Mouse (Mus musculus) neural tube, embryonic 12.5 days (tissue): ENCODE measurements around the gene Wtip. TPM values are rescaled to one million over a fixed set of nuclear protein-coding genes. Genes with fewer than 3 reads are reported as not detected.
A peak's percentile ranks its signal among the peaks of the same experiment; 100 is the strongest.
"Not testable (repeated sequence)": the region's sequence is repeated elsewhere in the genome, so short reads cannot be mapped to it uniquely, and the experiment has no call there.

Experiments used
- ATAC-seq: fragments of 200-750 bp; cut with Nextera tagmentation; 2 replicates; pipeline ENCODE4 v1.8.0; 2017; ENCODE audit warnings: low read depth, mild to moderate bottlenecking, moderate TSS enrichment, moderate library complexity; ENCODE audit not compliant: low FRiP score
- H3K27ac ChIP-seq: fragments of 300-500 bp; sonication (generic); 2 replicates; pipeline ENCODE4 v1.5.1; 2016
- H3K27me3 ChIP-seq: fragments of 300-500 bp; sonication (generic); replicated peaks from 2 replicates; pipeline ENCODE4 v1.6.1; 2016; ENCODE audit warnings: mild to moderate bottlenecking
- H3K36me3 ChIP-seq: fragments of 300-500 bp; sonication (generic); 2 replicates; pipeline ENCODE4 v1.6.1; 2016; ENCODE audit warnings: mild to moderate bottlenecking
- H3K4me1 ChIP-seq: fragments of 300-500 bp; sonication (generic); 2 replicates; pipeline ENCODE4 v1.6.1; 2016
- H3K4me2 ChIP-seq: fragments of 300-500 bp; sonication (generic); replicated peaks from 2 replicates; pipeline ENCODE4 v1.6.1; 2016; ENCODE audit warnings: mild to moderate bottlenecking
- H3K4me3 ChIP-seq: fragments of 300-500 bp; sonication (generic); 2 replicates; pipeline ENCODE4 v1.5.1; 2016
- H3K9ac ChIP-seq: fragments of 300-500 bp; sonication (generic); 2 replicates; pipeline ENCODE4 v1.6.1; 2016; ENCODE audit warnings: mild to moderate bottlenecking
- H3K9me3 ChIP-seq: fragments of 300-500 bp; sonication (generic); 2 replicates; pipeline ENCODE4 v1.6.1; 2016; ENCODE audit warnings: mild to moderate bottlenecking
- WGBS: fragments of 180-500 bp; shearing (Covaris S2); methylation state at CpG from one replicate; pipeline ENCODE4 v1.1.7; 2016; 5-methylcytosine and 5-hydroxymethylcytosine counted together
- polyA plus RNA-seq: library from polyadenylated mRNA; unstranded; fragments of >200 nt; fragmentation: Nextera tagmentation; extraction: Ambion mirVana; gene quantifications from 2 replicates; pipeline ENCODE4 v1.2.1, GENCODE M21; 2016

Gene Wtip
- polyA plus RNA-seq, 1 experiment from 2014 or later, result 6.4 TPM

DNA sequence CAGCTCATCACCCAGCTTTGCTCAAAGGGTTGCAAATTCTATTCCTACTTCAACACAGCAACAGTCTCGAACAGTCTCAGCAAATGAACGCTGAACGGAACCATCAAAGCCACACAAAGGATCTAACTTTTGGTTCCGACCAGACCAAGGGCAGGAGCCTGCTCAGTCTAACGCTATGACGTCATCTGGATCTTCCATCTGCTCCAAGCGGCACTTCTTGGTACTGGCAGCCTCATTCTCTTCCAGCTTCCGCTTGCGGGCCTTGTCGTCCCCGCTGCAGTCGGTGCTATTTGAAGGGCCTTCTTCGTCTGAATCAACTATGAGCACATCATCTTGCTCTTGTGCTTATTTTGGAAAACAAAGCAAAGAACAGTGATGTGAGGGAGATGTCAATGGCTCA, 8.1 kb upstream of the Wtip start:
- no peaks in the 10 kb centered on the region for H3K4me1 ChIP-seq
- H3K36me3 ChIP-seq, result peaks cover 59% of the 10 kb centered on the region
- ATAC-seq, result no peak

DNA sequence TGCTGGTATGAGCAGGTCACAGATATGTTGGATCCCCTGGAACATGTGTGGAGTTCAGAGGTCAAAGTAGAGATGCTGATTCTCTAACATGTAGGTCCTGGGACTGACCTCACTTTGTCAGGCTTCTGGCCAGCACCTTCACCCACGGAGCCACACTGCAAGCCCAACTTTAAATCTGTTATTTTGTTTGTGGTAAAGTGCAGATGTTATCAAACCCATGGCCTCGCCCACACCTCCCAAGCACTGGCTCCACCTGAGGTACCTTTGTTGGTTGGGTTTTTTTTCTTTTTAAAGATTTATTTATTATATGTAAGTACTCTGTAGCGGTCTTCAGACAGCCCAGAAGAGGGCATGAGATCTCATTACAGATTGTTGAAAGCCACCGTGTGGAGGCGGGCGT, 6.4 kb upstream of the Wtip start:
- no peaks in the 10 kb centered on the region for H3K27me3 ChIP-seq
- H3K27ac ChIP-seq, result no peak overlapping the region
- H3K4me3 ChIP-seq, result no peak overlapping the region
- WGBS, result 92% methylated on average over 6 of the region's 6 CpGs
- H3K36me3 ChIP-seq, result peaks cover 44% of the 10 kb centered on the region
- ATAC-seq, result no peak
- H3K9me3 ChIP-seq, result no peaks in the 10 kb centered on the region
- no peak overlapping the region for H3K4me2 ChIP-seq
- no peak overlapping the region for H3K9ac ChIP-seq
- no peaks in the 10 kb centered on the region for H3K4me1 ChIP-seq

More for the DNA sequence above, 8.1 kb upstream of the Wtip start:
- Histone ChIP-seq H3K27ac (no peak overlapping the region), H3K4me3 (no peak overlapping the region), H3K4me2 (no peak overlapping the region), H3K27me3 (no peaks in the 10 kb centered on the region), H3K9ac (no peak overlapping the region), H3K9me3 (no peaks in the 10 kb centered on the region)
- WGBS, result 98% methylated on average over 13 of the region's 13 CpGs

DNA sequence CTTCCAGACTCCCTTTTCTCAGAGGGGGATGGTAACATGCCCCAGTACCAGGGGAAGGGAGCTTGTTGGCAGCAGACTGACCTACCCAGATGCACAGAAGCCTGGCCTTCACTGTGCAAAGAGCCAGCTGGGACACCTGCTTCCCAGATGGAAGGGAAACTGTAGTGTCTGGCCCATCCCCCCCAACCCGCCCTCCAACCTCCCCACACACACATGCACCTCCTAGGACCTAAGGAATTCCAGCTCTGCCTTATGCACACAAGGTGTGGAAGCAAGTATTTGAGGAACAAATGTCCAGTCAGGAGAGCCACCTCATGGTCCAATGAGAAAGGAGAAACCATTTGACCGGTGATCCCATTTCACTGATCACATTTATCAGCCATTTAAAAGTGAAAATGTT, 1.3 kb upstream of the Wtip start:
- H3K4me3 ChIP-seq, result no peak overlapping the region
- no peaks in the 10 kb centered on the region for H3K27me3 ChIP-seq
- no peak overlapping the region for H3K27ac ChIP-seq
- no peak overlapping the region for H3K9ac ChIP-seq
- H3K9me3 ChIP-seq, result no peaks in the 10 kb centered on the region
- 75% methylated on average over 2 of the region's 2 CpGs for WGBS
- H3K4me2 ChIP-seq, result no peak overlapping the region
- no peak for ATAC-seq
- H3K36me3 ChIP-seq, result no peaks in the 10 kb centered on the region
- H3K4me1 ChIP-seq, result peaks cover 9% of the 10 kb centered on the region

DNA sequence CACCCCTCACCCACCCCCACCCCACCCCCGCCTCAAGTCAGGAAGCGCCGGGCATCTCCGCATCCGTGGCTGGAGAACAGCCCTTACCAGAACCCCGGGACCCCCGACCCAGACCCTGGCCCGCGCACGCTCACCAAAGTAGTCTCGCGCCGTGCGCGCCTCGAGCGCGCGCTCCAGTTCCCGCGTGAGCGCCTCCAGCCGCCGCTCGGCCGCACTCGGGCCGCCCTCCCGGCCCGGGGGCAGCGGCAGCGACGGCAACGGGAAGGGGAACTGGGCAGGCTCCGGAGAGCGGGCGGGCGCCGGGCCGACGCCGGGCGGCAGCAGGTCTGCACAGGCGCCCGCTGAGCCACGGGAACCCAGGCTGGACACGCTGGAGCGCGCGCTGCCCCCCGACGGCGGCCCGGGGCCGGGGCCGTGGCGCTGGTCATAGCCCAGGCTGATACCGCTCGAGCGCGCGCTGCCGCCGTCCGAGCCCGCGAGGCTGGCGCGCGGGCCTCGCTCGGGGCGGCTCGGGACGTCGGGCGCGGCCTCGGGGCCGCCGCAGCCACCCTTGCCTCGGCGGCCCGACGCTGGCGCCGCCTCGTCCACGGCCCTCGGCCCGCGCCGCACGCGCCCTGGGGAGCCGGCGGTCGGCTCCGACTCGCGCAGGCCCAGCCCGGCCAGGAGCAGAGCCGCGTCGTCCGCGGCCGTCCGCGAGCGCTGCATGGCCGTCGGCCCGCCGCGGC, 551 bp downstream of the Wtip start:
- no peaks in the 10 kb centered on the region for H3K36me3 ChIP-seq
- no peak overlapping the region; the same call in 1 of the 2 replicates for H3K27ac ChIP-seq
- peak; percentile 77 for ATAC-seq
- H3K9ac ChIP-seq, result peak overlapping the region; percentile 90
- peak overlapping the region; percentile 72 for H3K4me2 ChIP-seq
- H3K4me3 ChIP-seq, result peak overlapping the region; percentile 81
- under 1% methylated on average over 105 of the region's 116 CpGs for WGBS
- H3K4me1 ChIP-seq, result peaks cover 9% of the 10 kb centered on the region
- no peaks in the 10 kb centered on the region for H3K27me3 ChIP-seq
- no peaks in the 10 kb centered on the region for H3K9me3 ChIP-seq

DNA sequence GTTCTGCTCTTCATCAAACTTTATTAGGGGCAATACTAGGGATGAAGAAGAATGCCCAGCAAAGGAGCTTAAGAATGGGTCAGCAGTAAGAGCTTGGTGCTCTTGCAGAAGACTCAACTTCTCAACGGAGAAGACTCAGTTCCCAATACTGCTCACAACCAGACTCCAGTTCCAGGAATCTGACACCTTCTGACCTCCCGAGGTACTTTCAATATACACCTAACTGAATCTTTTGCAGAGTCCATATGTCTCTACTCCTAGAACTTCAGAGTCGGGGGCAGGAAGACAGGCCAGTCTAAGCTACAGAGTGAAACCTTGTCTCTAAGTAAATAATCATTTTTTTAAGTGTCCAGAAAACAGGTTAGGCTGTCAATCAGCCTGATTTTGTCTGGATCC, 1.1 kb downstream of the Wtip start:
- H3K4me2 ChIP-seq, result peak overlapping the region; percentile 72
- peaks cover 4% of the 10 kb centered on the region; the same call in 1 of the 2 replicates for H3K36me3 ChIP-seq
- H3K27ac ChIP-seq, result no peak overlapping the region
- peaks cover 9% of the 10 kb centered on the region for H3K4me1 ChIP-seq
- peak; percentile 12; the same call in 1 of the 2 replicates for ATAC-seq
- no peaks in the 10 kb centered on the region for H3K9me3 ChIP-seq
- no peaks in the 10 kb centered on the region for H3K27me3 ChIP-seq
- 16% methylated on average over 3 of the region's 3 CpGs for WGBS
- H3K4me3 ChIP-seq, result peak overlapping the region; percentile 81
- H3K9ac ChIP-seq, result peak overlapping the region; percentile 90

DNA sequence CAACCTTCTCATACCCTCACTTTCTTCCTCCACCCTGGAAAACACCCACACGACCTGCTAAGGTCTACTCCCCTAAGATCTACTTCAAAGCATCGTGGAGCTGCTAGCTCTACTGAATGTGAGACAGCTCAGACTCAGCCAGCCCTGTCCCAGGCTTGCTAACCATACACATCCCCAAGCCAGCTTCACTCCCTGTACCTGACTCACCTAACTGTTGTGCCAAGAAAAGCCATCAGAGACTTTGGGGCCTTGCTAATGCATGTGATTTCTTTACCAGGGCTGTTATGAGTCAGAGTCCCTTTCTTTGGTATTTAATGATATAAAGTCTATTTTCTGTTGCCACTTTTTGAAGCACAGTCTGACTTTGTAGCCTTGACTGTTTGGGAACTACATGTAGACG, 1.9 kb downstream of the Wtip start:
- H3K9me3 ChIP-seq, result no peaks in the 10 kb centered on the region
- no peaks in the 10 kb centered on the region for H3K27me3 ChIP-seq
- peaks cover 5% of the 10 kb centered on the region; the same call in 1 of the 2 replicates for H3K36me3 ChIP-seq
- H3K27ac ChIP-seq, result no peak overlapping the region
- ATAC-seq, result no peak
- WGBS, result 81% methylated on average over 3 of the region's 3 CpGs
- H3K4me2 ChIP-seq, result peak overlapping the region; percentile 72
- no peak overlapping the region for H3K4me3 ChIP-seq
- no peak overlapping the region for H3K9ac ChIP-seq
- peaks cover 9% of the 10 kb centered on the region for H3K4me1 ChIP-seq

DNA sequence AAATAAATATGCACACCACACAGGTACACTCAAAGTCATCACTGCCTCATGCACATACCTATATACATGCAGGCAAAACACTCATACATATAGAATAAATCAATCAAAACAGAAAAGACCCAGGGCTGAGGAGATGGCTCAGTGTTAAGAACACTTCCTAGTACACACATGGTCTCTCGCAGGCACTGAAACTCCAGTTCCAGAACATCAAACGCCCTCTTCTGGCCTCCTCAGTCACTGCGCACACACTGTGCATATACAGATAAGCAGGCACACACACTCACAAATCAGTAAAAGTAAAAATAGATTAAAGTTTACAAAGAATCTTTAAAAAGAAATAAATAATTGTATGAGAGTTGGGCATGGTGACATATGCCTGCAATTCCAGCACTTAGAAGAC, 6.8 kb downstream of the Wtip start:
- no peak overlapping the region for H3K4me3 ChIP-seq
- no peak overlapping the region for H3K4me2 ChIP-seq
- no peak overlapping the region for H3K27ac ChIP-seq
- ATAC-seq, result no peak
- H3K9ac ChIP-seq, result no peak overlapping the region
- H3K27me3 ChIP-seq, result no peaks in the 10 kb centered on the region
- H3K9me3 ChIP-seq, result no peaks in the 10 kb centered on the region
- H3K4me1 ChIP-seq, result peaks cover 4% of the 10 kb centered on the region; the same call in 1 of the 2 replicates
- 88% methylated on average over 3 of the region's 3 CpGs for WGBS
- peaks cover 9% of the 10 kb centered on the region; the same call in 1 of the 2 replicates for H3K36me3 ChIP-seq

DNA sequence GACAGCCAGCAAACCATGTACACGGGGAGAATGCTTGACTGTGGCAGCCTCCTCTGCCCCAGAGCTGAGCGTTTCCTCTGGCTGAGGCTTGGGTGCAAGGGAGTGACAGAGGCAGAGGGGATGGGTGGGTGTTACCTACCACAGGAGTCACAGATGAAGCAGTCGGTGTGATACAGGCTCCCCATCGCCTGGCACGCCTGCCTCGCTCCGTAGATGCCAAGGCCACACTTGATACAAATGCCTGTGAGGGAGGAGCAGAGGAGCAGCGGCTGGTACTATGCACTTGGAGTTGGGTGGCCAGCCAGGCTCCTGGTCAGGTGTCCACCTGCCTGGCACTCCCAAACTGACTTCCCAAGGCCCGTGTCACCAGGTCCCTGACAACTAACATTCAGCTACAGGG, 7.7 kb downstream of the Wtip start:
- no peak for ATAC-seq
- H3K4me2 ChIP-seq, result no peak overlapping the region
- WGBS, result 95% methylated on average over 9 of the region's 9 CpGs
- no peaks in the 10 kb centered on the region for H3K9me3 ChIP-seq
- no peak overlapping the region for H3K4me3 ChIP-seq
- H3K27me3 ChIP-seq, result no peaks in the 10 kb centered on the region
- no peaks in the 10 kb centered on the region for H3K4me1 ChIP-seq
- H3K9ac ChIP-seq, result no peak overlapping the region
- H3K27ac ChIP-seq, result no peak overlapping the region
- H3K36me3 ChIP-seq, result peaks cover 9% of the 10 kb centered on the region; the same call in 1 of the 2 replicates

DNA sequence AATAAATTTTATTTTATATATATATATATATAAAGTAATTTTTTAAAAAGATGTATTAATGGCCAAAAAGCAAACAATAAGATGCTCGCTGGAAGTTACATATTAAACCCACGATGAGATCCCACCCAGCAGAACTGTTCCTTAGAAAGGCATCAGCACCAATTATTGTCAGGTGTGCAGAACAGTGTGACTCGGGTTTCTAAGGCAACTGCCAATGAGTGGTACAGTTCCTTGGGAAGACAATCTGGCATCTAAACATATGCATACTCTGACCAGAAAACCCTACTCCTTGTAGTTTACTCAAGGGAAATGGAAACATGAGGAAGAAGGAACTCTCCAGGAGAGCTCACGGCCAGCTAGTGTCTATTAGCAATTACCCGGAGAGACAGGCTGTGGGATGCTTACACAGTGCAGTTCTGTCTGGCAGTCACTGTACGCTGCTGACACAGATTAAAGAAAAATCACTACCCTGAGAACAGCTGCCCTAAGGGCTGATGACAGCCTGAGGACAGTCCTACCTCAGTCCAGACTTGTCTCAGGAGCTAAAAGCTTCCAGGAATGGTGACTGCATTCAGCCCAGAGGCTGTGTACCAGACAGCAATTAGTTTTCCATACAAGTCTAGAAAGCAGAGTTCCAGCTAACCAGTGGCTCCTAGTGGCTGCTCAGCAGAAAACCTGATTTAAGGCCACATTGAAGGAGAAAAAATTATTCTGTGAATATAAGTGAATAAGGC, 9.9 kb downstream of the Wtip start:
- ATAC-seq, result 0 out of 2 replicates have a peak, but pooled peaks have one; percentile 10
- Histone ChIP-seq H3K4me1 (no peaks in the 10 kb centered on the region), H3K9ac (no peak overlapping the region), H3K4me2 (no peak overlapping the region), H3K27ac (no peak overlapping the region), H3K9me3 (no peaks in the 10 kb centered on the region), H3K36me3 (peaks cover 12% of the 10 kb centered on the region; the same call in 1 of the 2 replicates), H3K27me3 (no peaks in the 10 kb centered on the region), H3K4me3 (no peak overlapping the region)
- 92% methylated on average over 6 of the region's 6 CpGs for WGBS

DNA sequence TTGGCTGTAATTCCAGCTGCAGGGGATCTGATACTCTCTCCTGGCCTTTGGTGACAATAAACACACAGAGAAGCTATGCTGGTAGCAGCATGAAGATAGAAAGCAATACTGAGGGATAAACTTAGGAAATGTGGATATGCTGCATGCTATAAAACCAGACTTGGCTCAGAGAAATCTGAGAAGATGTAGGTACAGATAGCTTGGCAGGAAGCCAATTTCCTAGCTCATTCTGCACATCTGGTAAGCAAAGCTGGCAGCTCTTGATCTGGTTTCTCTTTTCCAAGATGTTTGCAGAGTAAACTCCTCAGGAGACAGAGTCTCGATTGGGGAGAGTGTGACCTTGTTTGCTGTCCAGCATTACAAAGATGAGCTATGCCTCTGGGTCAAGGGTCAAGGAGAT, 12.4 kb downstream of the Wtip start:
- H3K4me1 ChIP-seq, H3K27ac ChIP-seq, H3K27me3 ChIP-seq, H3K9ac ChIP-seq, H3K9me3 ChIP-seq, H3K4me3 ChIP-seq, ATAC-seq, H3K4me2 ChIP-seq: not testable (repeated sequence)
- 62% methylated on average over 1 of the region's 1 CpGs for WGBS
- peaks cover 25% of the 10 kb centered on the region; the same call in 1 of the 2 replicates for H3K36me3 ChIP-seq

DNA sequence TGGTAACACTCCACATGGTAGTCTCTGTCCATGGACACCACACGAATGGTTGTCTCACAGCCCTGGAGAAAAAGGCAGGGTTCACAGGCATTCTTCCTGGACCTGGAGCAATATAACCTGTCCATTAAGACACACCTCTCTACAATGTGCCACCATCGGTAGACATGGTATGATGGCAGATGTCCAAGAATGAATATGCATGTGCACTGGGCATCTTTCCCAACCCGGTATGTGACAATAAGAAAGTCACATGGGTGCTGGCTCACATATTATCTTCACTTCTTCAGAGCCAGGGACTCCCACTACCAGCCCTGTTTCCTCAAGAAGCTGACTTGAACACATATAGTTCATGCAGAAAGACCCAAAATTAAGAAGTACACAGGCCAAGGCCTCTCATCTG, 16.5 kb downstream of the Wtip start:
- Histone ChIP-seq H3K9ac (no peak overlapping the region), H3K27ac (no peak overlapping the region), H3K27me3 (no peaks in the 10 kb centered on the region), H3K4me3 (no peak overlapping the region), H3K4me2 (no peak overlapping the region), H3K36me3 (peaks cover 51% of the 10 kb centered on the region), H3K4me1 (no peaks in the 10 kb centered on the region), H3K9me3 (no peaks in the 10 kb centered on the region)
- 91% methylated on average over 3 of the region's 3 CpGs for WGBS
- ATAC-seq, result no peak

DNA sequence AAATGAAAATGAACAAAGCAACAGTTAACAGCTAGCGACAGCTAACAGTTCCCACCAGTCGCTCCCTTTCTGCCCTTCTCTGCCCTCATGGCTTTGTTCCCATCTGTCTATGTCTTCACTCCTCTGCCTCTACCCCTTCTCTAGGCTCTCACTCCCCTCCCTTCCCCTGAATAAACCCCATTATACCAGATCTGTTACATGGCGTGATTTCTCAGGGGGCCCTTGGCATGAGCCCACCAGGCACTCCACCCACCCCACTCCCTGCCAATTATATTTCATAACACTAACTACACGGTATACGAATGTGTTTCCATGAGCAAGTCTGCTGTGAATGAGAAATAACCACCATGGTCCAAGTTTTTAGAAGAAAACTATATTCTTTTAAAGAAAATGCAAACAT, 23.9 kb downstream of the Wtip start:
- no peaks in the 10 kb centered on the region for H3K27me3 ChIP-seq
- no peak overlapping the region for H3K9ac ChIP-seq
- no peaks in the 10 kb centered on the region for H3K9me3 ChIP-seq
- H3K36me3 ChIP-seq, result peaks cover 27% of the 10 kb centered on the region
- H3K27ac ChIP-seq, result no peak overlapping the region
- H3K4me3 ChIP-seq, result no peak overlapping the region
- H3K4me1 ChIP-seq, result no peaks in the 10 kb centered on the region
- no peak for ATAC-seq
- H3K4me2 ChIP-seq, result no peak overlapping the region
- 91% methylated on average over 5 of the region's 5 CpGs for WGBS
